Mouse (Mus musculus): ENCODE results near the gene Galnt9.

The Galnt9 gene

GRCm38 (mm10) chr5:110543951-110544690 lies at the start of gene Galnt9:
Gene Galnt9 (plus strand): TSS chr5:110544355.
- peak; percentile 81 for DNase-seq

GRCm38 (mm10) chr5:110494396-110494795 lies 49.8 kb upstream of the Galnt9 start:
- DNase-seq: peak; percentile 31

- DNase-seq: peak; percentile 44
These were observed 49.1 kb upstream of the Galnt9 start for GRCm38 (mm10) chr5:110495051-110495450.

GRCm38 (mm10) chr5:110497556-110497955 lies 46.6 kb upstream of the Galnt9 start:
- DNase-seq: peak; percentile 8

GRCm38 (mm10) chr5:110498071-110498470 lies 46.1 kb upstream of the Galnt9 start:
- DNase-seq: no peak

- no peak for DNase-seq
These were observed 43.9 kb upstream of the Galnt9 start for GRCm38 (mm10) chr5:110500233-110500632.

GRCm38 (mm10) chr5:110503361-110503760 lies 40.8 kb upstream of the Galnt9 start:
- DNase-seq: no peak

- DNase-seq: no peak
These were observed 38.4 kb upstream of the Galnt9 start for GRCm38 (mm10) chr5:110505611-110506294.

- DNase-seq: no peak
These were observed 37.9 kb upstream of the Galnt9 start for GRCm38 (mm10) chr5:110506295-110506616.

GRCm38 (mm10) chr5:110506856-110507255 lies 37.3 kb upstream of the Galnt9 start:
- no peak for DNase-seq

GRCm38 (mm10) chr5:110507943-110508342 lies 36.2 kb upstream of the Galnt9 start:
- no peak for DNase-seq

- no peak for DNase-seq
These were observed 33.8 kb upstream of the Galnt9 start for GRCm38 (mm10) chr5:110510357-110510756.

- no peak for DNase-seq
These were observed 30.4 kb upstream of the Galnt9 start for GRCm38 (mm10) chr5:110513791-110514190.

- no peak for DNase-seq
These were observed 29.5 kb upstream of the Galnt9 start for GRCm38 (mm10) chr5:110514694-110515093.

GRCm38 (mm10) chr5:110516390-110516789 lies 27.8 kb upstream of the Galnt9 start:
- DNase-seq: no peak

GRCm38 (mm10) chr5:110518086-110518783 lies 25.9 kb upstream of the Galnt9 start:
- no peak for DNase-seq

GRCm38 (mm10) chr5:110520974-110521373 lies 23.2 kb upstream of the Galnt9 start:
- no peak for DNase-seq

GRCm38 (mm10) chr5:110521822-110522221 lies 22.3 kb upstream of the Galnt9 start:
- DNase-seq: no peak

- DNase-seq: no peak
These were observed 20.9 kb upstream of the Galnt9 start for GRCm38 (mm10) chr5:110523296-110523695.

- no peak for DNase-seq
These were observed 18.5 kb upstream of the Galnt9 start for GRCm38 (mm10) chr5:110525701-110526100.

- no peak for DNase-seq
These were observed 17.6 kb upstream of the Galnt9 start for GRCm38 (mm10) chr5:110526556-110526955.

GRCm38 (mm10) chr5:110531091-110531490 lies 13.1 kb upstream of the Galnt9 start:
- no peak for DNase-seq

- DNase-seq: no peak
These were observed 9.8 kb upstream of the Galnt9 start for GRCm38 (mm10) chr5:110534402-110534801.

- no peak for DNase-seq
These were observed 8.2 kb upstream of the Galnt9 start for GRCm38 (mm10) chr5:110535964-110536363.

Data from kidney, postnatal 14 days (tissue).